Mouse (Mus musculus): ENCODE data around the gene Pacs2. TPM values are rescaled to one million over a fixed set of nuclear protein-coding genes. Genes with fewer than 3 reads are reported as not detected.

The Pacs2 gene
- polyA plus RNA-seq, 1 experiment from 2014 or later = 7.3 TPM

DNA sequence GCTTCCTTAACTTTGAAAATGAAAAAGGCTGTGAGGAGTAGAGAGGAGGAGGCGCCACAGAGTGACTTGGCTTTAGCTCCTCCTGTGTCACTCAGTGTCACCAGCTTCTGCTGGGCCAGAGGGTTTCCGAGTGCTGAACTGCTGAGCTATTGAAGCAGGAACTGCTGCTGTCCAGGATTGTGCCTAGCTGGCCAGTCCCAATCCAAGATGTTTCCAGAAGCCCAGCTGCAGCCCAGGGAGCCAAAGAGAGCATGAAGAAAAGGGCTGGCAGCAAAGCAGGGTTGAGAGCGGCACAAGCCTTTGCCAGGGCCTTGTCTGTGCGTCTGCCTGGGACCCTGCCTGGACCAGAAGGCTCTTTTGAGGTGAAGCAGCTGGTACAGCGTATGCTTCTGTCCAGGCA, 33.8 kb downstream of the Pacs2 start:
- Histone ChIP-seq H3K9ac (ENCODE audit: low read depth, low read length) (no peak overlapping the region), H3K4me3 (ENCODE audit: low read length) (no peak overlapping the region), H3K27ac (ENCODE audit: low read length) (no peak overlapping the region), H3K4me1 (ENCODE audit: control insufficient read depth, insufficient read depth, low read length) (peaks cover 5% of the 10 kb centered on the region), H3K27me3 (replicated peaks; ENCODE audit: control insufficient read depth, insufficient read depth, low read length) (no peaks in the 10 kb centered on the region), H3K4me2 (ENCODE audit: low read depth, low read length) (no peak overlapping the region), H3K36me3 (ENCODE audit: control insufficient read depth, insufficient read depth, low read length) (peaks cover 8% of the 10 kb centered on the region; the same call in 1 of the 2 replicates), H3K9me3 (ENCODE audit: control insufficient read depth, low read length) (no peaks in the 10 kb centered on the region)
- ATAC-seq = no peak
- 93% methylated on average over 5 of the region's 5 CpGs for WGBS

DNA sequence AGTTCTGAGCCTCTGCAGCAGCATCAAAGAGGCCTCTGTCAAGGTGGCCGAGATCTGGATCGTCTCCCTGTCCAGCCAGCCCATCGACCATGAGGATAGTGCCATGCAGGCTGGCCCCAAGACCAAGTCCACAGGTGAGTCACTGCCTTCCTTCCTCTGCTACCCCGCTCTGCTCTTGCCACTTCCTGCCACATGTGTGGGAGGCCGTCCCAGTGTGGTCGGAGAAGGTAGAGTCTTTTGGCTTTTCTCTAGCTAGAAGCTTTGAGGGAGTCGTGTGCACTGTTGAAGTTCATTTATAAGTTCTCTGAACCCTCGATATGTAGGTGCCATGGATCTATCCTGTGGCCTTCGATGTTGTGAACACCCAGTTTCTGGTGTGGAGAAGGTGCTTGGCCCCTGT, 35.5 kb downstream of the Pacs2 start:
- peaks cover 11% of the 10 kb centered on the region; the same call in 1 of the 2 replicates for H3K36me3 ChIP-seq (ENCODE audit: control insufficient read depth, insufficient read depth, low read length)
- no peak overlapping the region for H3K27ac ChIP-seq (ENCODE audit: low read length)
- no peak overlapping the region for H3K4me3 ChIP-seq (ENCODE audit: low read length)
- 92% methylated on average over 9 of the region's 9 CpGs for WGBS
- no peak overlapping the region for H3K9ac ChIP-seq (ENCODE audit: low read depth, low read length)
- H3K9me3 ChIP-seq (ENCODE audit: control insufficient read depth, low read length) = no peaks in the 10 kb centered on the region
- peaks cover 5% of the 10 kb centered on the region for H3K4me1 ChIP-seq (ENCODE audit: control insufficient read depth, insufficient read depth, low read length)
- H3K27me3 ChIP-seq (replicated peaks; ENCODE audit: control insufficient read depth, insufficient read depth, low read length) = no peaks in the 10 kb centered on the region
- no peak for ATAC-seq
- H3K4me2 ChIP-seq (ENCODE audit: low read depth, low read length) = no peak overlapping the region

DNA sequence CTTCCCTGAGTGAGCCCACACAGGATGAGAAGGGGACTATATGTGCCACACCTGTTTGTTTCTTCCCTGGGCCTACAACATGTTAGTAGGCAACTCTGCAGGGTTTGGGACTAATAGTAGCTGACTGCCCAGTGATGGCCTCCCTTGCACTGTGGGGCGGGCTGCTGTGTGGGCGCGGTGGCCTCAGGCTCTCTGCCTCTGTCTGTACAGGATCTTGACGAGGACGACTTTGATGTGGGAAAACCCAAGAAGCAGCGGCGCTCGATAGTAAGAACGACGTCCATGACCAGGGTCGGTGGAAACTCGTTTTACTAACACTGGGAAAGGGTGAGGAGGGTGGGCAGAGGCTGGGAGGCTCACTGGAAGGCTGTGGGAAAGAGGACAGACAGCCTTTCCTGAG, 36.4 kb downstream of the Pacs2 start:
- peaks cover 11% of the 10 kb centered on the region; the same call in 1 of the 2 replicates for H3K36me3 ChIP-seq (ENCODE audit: control insufficient read depth, insufficient read depth, low read length)
- no peak for ATAC-seq
- WGBS = 87% methylated on average over 12 of the region's 12 CpGs
- H3K27me3 ChIP-seq (replicated peaks; ENCODE audit: control insufficient read depth, insufficient read depth, low read length) = no peaks in the 10 kb centered on the region
- H3K4me3 ChIP-seq (ENCODE audit: low read length) = no peak overlapping the region
- H3K4me1 ChIP-seq (ENCODE audit: control insufficient read depth, insufficient read depth, low read length) = peaks cover 5% of the 10 kb centered on the region
- no peak overlapping the region for H3K4me2 ChIP-seq (ENCODE audit: low read depth, low read length)
- no peaks in the 10 kb centered on the region for H3K9me3 ChIP-seq (ENCODE audit: control insufficient read depth, low read length)
- no peak overlapping the region for H3K9ac ChIP-seq (ENCODE audit: low read depth, low read length)
- no peak overlapping the region for H3K27ac ChIP-seq (ENCODE audit: low read length)

DNA sequence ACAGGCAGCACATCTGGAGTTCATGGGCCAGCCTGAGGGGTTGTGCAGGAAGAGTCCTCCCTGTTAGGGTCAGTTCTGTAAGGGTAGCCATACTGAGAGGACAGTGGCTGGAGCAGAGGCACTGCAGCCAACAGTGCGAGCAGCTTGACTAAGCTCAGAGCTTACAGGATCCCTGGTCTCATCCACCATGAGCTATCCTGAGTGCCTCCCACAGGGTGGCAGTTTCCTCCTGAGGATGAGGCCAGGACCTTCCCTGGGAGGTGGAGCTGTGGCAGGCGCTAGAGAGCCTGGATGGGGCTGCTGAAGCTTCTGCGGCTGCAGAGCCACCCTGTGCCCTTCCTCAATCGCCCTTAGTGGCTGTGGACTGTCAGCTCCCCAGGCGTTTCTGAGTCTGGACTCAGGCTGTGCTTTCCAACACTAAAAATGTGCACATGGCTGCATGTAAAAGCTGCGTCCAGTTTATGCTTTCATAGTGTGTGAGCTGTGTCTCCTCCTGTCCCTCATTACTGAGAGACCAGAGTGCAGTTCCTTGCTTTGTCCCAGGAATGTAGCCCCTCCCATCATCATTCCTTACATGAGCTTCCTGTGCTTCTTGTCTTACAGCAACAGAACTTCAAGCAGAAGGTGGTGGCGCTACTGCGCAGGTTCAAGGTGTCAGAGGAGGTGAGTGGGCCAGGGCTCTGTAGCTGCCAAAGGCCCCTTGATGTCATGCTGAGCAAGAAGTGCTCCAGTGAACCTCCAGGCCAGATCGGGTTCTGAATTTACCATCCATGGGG, 37.5 kb downstream of the Pacs2 start:
- no peak overlapping the region for H3K4me2 ChIP-seq (ENCODE audit: low read depth, low read length)
- ATAC-seq = peak; percentile 72
- peaks cover 5% of the 10 kb centered on the region for H3K4me1 ChIP-seq (ENCODE audit: control insufficient read depth, insufficient read depth, low read length)
- H3K4me3 ChIP-seq (ENCODE audit: low read length) = no peak overlapping the region
- no peaks in the 10 kb centered on the region for H3K27me3 ChIP-seq (replicated peaks; ENCODE audit: control insufficient read depth, insufficient read depth, low read length)
- H3K27ac ChIP-seq (ENCODE audit: low read length) = peak overlapping the region; percentile 50
- WGBS = 43% methylated on average over 9 of the region's 9 CpGs
- H3K9ac ChIP-seq (ENCODE audit: low read depth, low read length) = no peak overlapping the region
- peaks cover 11% of the 10 kb centered on the region; the same call in 1 of the 2 replicates for H3K36me3 ChIP-seq (ENCODE audit: control insufficient read depth, insufficient read depth, low read length)
- H3K9me3 ChIP-seq (ENCODE audit: control insufficient read depth, low read length) = no peaks in the 10 kb centered on the region

DNA sequence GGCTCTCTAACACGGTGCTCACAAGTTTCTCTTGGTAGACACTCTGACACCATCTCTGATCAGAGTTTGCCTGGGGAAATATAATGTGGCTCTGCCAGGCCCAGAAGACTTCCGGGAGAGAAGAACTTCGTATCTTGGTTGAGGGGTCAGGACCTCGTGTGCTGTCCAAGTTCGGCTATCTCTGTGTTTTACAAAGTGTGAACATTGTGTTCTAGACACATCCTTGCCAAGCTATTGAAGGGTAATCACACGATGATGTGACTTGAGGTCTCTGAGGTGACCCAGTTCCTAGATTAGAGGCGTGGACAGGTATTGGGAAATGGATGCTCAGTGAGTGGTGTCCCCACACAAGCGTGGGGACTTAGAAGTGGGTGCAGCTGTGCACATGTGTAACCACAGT, 41.8 kb downstream of the Pacs2 start:
- Histone ChIP-seq H3K27me3 (replicated peaks; ENCODE audit: control insufficient read depth, insufficient read depth, low read length) (no peaks in the 10 kb centered on the region), H3K36me3 (ENCODE audit: control insufficient read depth, insufficient read depth, low read length) (peaks cover 29% of the 10 kb centered on the region), H3K27ac (ENCODE audit: low read length) (no peak overlapping the region), H3K9me3 (ENCODE audit: control insufficient read depth, low read length) (no peaks in the 10 kb centered on the region), H3K9ac (ENCODE audit: low read depth, low read length) (no peak overlapping the region), H3K4me3 (ENCODE audit: low read length) (no peak overlapping the region), H3K4me1 (ENCODE audit: control insufficient read depth, insufficient read depth, low read length) (peaks cover 5% of the 10 kb centered on the region), H3K4me2 (ENCODE audit: low read depth, low read length) (no peak overlapping the region)
- no peak for ATAC-seq
- 91% methylated on average over 8 of the region's 8 CpGs for WGBS

DNA sequence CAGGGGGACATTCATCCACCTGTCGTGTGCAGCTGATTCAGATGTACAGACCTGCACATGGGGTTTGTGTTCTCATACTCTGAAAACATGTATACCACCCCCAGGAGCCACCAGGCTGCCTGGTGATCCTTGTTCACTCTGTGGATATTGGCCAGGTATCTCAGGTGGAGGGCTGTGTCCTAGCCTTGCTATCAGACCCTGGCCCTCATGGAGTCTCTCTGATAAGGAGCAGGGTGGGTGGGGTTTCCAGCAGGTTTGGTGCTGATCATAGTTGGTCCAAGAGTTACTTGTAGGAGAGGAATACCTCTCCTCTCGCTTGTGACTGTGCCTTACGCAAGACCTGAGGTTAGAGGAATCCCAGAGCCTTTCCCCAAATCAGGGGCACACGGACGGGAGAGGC, 45.9 kb downstream of the Pacs2 start:
- Histone ChIP-seq H3K4me2 (ENCODE audit: low read depth, low read length) (no peak overlapping the region), H3K9ac (ENCODE audit: low read depth, low read length) (no peak overlapping the region), H3K27ac (ENCODE audit: low read length) (no peak overlapping the region), H3K4me1 (ENCODE audit: control insufficient read depth, insufficient read depth, low read length) (no peaks in the 10 kb centered on the region), H3K9me3 (ENCODE audit: control insufficient read depth, low read length) (no peaks in the 10 kb centered on the region), H3K4me3 (ENCODE audit: low read length) (no peak overlapping the region), H3K27me3 (replicated peaks; ENCODE audit: control insufficient read depth, insufficient read depth, low read length) (no peaks in the 10 kb centered on the region), H3K36me3 (ENCODE audit: control insufficient read depth, insufficient read depth, low read length) (peaks cover 37% of the 10 kb centered on the region)
- no peak for ATAC-seq
- WGBS = 93% methylated on average over 5 of the region's 5 CpGs

DNA sequence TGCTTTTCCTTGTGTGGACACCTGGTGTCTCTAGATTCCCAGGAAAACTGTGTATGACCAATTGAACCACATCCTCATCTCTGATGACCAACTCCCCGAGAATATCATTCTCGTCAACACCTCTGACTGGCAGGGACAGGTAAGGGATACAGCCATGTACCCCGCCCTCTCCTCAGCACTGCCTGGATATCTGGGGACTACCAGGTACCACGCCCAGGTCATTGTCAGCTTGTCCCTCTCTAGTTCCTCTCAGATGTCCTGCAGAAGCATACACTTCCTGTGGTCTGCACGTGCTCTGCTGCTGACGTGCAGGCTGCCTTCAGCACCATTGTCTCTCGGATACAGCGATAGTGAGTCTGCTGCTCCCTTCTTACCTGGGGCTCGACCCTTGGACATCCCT, 47.3 kb downstream of the Pacs2 start:
- Histone ChIP-seq H3K9me3 (ENCODE audit: control insufficient read depth, low read length) (no peaks in the 10 kb centered on the region), H3K4me1 (ENCODE audit: control insufficient read depth, insufficient read depth, low read length) (no peaks in the 10 kb centered on the region), H3K27ac (ENCODE audit: low read length) (no peak overlapping the region), H3K4me2 (ENCODE audit: low read depth, low read length) (no peak overlapping the region), H3K9ac (ENCODE audit: low read depth, low read length) (no peak overlapping the region), H3K4me3 (ENCODE audit: low read length) (no peak overlapping the region), H3K27me3 (replicated peaks; ENCODE audit: control insufficient read depth, insufficient read depth, low read length) (no peaks in the 10 kb centered on the region), H3K36me3 (ENCODE audit: control insufficient read depth, insufficient read depth, low read length) (peaks cover 37% of the 10 kb centered on the region)
- 80% methylated on average over 9 of the region's 9 CpGs for WGBS
- ATAC-seq = no peak

DNA sequence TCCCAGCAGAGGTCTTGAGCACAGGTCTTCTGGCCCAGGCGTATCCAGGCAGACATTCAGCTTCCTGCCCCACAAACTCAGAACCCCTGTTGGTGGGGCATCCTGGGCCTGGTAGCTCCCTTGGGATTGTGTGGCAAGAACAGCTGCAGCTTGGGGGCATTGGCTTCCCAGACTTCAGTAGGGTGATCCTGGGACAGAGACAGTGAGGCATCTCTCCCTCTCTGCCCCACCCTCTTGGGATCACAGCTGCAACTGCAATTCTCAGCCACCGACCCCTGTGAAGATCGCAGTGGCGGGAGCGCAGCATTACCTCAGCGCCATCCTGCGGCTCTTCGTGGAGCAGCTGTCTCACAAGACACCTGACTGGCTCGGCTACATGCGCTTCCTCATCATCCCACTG, 47.9 kb downstream of the Pacs2 start:
- H3K27ac ChIP-seq (ENCODE audit: low read length) = no peak overlapping the region
- 84% methylated on average over 10 of the region's 10 CpGs for WGBS
- H3K4me2 ChIP-seq (ENCODE audit: low read depth, low read length) = no peak overlapping the region
- no peak overlapping the region for H3K9ac ChIP-seq (ENCODE audit: low read depth, low read length)
- no peaks in the 10 kb centered on the region for H3K9me3 ChIP-seq (ENCODE audit: control insufficient read depth, low read length)
- no peaks in the 10 kb centered on the region for H3K27me3 ChIP-seq (replicated peaks; ENCODE audit: control insufficient read depth, insufficient read depth, low read length)
- H3K4me1 ChIP-seq (ENCODE audit: control insufficient read depth, insufficient read depth, low read length) = no peaks in the 10 kb centered on the region
- H3K4me3 ChIP-seq (ENCODE audit: low read length) = no peak overlapping the region
- no peak for ATAC-seq
- H3K36me3 ChIP-seq (ENCODE audit: control insufficient read depth, insufficient read depth, low read length) = peaks cover 34% of the 10 kb centered on the region

DNA sequence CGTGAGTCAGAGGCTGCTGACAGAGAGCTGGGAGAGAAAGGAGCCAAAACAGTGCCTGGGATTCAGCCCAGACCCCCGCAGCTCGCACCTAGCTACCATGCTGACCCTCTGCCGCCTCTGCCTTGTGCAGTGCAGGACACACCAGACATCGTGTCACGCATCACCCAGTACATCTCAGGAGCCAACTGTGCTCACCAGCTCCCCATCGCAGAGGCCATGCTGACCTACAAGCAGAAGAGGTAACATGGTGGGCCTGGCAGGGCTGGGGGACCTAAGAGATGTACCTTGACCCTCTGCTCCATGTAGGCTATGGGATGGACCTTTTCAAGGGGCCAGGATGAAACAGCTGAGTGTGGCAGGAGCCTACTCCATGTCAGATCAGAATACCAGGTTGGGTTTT, 49.4 kb downstream of the Pacs2 start:
- H3K27ac ChIP-seq (ENCODE audit: low read length) = no peak overlapping the region
- ATAC-seq = no peak
- H3K4me3 ChIP-seq (ENCODE audit: low read length) = no peak overlapping the region
- H3K9me3 ChIP-seq (ENCODE audit: control insufficient read depth, low read length) = no peaks in the 10 kb centered on the region
- no peak overlapping the region for H3K9ac ChIP-seq (ENCODE audit: low read depth, low read length)
- H3K36me3 ChIP-seq (ENCODE audit: control insufficient read depth, insufficient read depth, low read length) = peaks cover 22% of the 10 kb centered on the region
- 91% methylated on average over 7 of the region's 7 CpGs for WGBS
- no peaks in the 10 kb centered on the region for H3K4me1 ChIP-seq (ENCODE audit: control insufficient read depth, insufficient read depth, low read length)
- no peaks in the 10 kb centered on the region for H3K27me3 ChIP-seq (replicated peaks; ENCODE audit: control insufficient read depth, insufficient read depth, low read length)
- no peak overlapping the region for H3K4me2 ChIP-seq (ENCODE audit: low read depth, low read length)

DNA sequence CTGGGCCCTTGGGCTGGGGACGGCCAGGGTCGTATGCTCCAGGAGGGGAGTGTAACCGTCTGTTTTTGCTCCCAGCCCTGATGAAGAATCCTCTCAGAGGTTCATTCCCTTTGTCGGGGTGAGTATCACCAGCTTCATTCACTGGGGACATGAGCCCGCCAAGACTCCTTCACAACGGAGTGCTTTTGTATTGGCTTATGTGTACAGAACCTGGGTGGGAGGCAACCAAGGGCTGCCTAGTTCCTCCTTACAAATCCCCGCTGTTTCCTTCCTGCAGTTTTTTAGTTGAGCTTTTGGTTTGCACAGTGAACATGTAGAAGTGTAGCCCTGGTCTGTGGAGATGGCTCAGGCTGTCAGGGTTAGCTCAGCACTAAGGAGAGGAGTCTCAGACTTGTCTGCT, 53.7 kb downstream of the Pacs2 start:
- WGBS = 87% methylated on average over 7 of the region's 7 CpGs
- Histone ChIP-seq H3K4me1 (ENCODE audit: control insufficient read depth, insufficient read depth, low read length) (no peaks in the 10 kb centered on the region), H3K4me3 (ENCODE audit: low read length) (no peak overlapping the region), H3K9me3 (ENCODE audit: control insufficient read depth, low read length) (no peaks in the 10 kb centered on the region), H3K4me2 (ENCODE audit: low read depth, low read length) (no peak overlapping the region), H3K27me3 (replicated peaks; ENCODE audit: control insufficient read depth, insufficient read depth, low read length) (no peaks in the 10 kb centered on the region), H3K9ac (ENCODE audit: low read depth, low read length) (no peak overlapping the region), H3K36me3 (ENCODE audit: control insufficient read depth, insufficient read depth, low read length) (peaks cover 9% of the 10 kb centered on the region; the same call in 1 of the 2 replicates), H3K27ac (ENCODE audit: low read length) (no peak overlapping the region)
- no peak for ATAC-seq

Measured in intestine, embryonic 16.5 days (tissue).